Mouse (Mus musculus) activated CD4-positive, CD25-positive, alpha-beta regulatory T cell, adult 4 months (primary cell): ENCODE results near the gene Zfp280d. TPM values are rescaled to one million over a fixed set of nuclear protein-coding genes. Genes with fewer than 3 reads are reported as not detected.

Experiments
- polyA plus RNA-seq, 2 experiments: library from polyadenylated mRNA; unstranded; fragments of 100-300 nt; shearing (Covaris generic); gene quantifications; one replicate each; pipeline ENCODE4 v1.2.1; 2017

Zfp280d gene
- polyA plus RNA-seq, 2 experiments from 2014 or later, result 47.4 to 52.6 TPM

Other genes with a start within 250 kb of the Zfp280d start
- gene Tcf12, start 163.0 kb upstream of the Zfp280d start, polyA plus RNA-seq, result 10 to 100 TPM; 29.9 to 36.7 TPM
- 10 to 100 TPM; 20.7 to 23.6 TPM for gene Mns1, start 163.2 kb downstream of the Zfp280d start, polyA plus RNA-seq
- gene Tex9, start 217.4 kb downstream of the Zfp280d start, polyA plus RNA-seq, result 10 to 100 TPM in 1 of 2 experiments, 1 to 10 TPM in 1; 8.1 to 11.3 TPM